Mouse (Mus musculus): Measurements from ENCODE around the gene Tgtp2. TPM values are rescaled to one million over a fixed set of nuclear protein-coding genes. Genes with fewer than 3 reads are reported as not detected.
"Not testable (repeated sequence)": the region's sequence is repeated elsewhere in the genome, so short reads cannot be mapped to it uniquely, and the experiment has no call there.

The Tgtp2 gene
- polyA plus RNA-seq, 1 experiment from 2014 or later = 1.3 TPM

DNA sequence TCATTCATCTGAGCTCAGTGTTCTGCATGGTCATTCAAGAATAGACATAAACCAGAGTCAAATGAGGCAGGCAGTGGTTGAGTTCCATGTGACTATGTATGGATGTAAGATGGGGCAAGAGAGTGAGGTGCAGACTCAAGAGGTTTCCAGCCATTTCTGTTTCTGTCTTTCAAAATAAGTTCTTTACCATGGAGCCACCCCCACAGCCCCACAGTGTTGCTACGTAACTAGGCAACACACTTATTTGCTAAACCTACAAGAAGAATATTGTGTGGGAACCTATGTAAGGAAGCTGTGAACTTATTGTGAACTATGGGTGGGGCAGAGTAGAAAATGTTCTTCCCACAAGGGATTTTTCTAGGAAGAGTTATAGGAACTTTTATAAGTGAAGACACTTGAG is 19.1 kb upstream of the Tgtp2 start:
- no peaks in the 10 kb centered on the region for H3K9me3 ChIP-seq
- H3K4me1 ChIP-seq = peaks cover 3% of the 10 kb centered on the region
- no peaks in the 10 kb centered on the region for H3K27me3 ChIP-seq
- no peak for ATAC-seq (ENCODE audit: borderline replicate concordance, extremely low read depth, low FRiP score, low TSS enrichment)
- WGBS = 77% methylated on average over 1 of the region's 1 CpGs
- H3K4me2 ChIP-seq = no peak overlapping the region
- no peak overlapping the region for H3K27ac ChIP-seq
- H3K9ac ChIP-seq = no peak overlapping the region
- no peak overlapping the region for H3K4me3 ChIP-seq
- no peaks in the 10 kb centered on the region for H3K36me3 ChIP-seq

DNA sequence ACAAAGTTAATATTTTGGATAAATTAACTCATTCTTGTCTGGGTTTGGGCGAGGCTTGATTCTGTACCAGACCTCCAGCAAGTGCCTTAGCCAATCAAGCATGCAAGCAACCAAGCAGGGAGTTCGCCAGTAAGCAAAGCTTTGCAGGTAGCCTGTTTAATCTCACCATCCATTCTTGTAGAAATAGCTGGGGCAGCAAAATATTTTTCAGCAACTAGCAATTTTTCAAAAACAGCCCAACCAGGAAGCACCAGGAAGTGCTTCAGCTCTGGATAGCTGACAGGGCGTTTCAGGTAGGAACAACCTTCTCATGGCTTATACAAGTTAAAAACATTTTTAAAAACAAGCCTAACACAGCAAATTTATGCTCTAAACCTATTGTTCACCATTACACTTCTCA is 17.9 kb upstream of the Tgtp2 start:
- H3K9me3 ChIP-seq = no peaks in the 10 kb centered on the region
- H3K36me3 ChIP-seq = no peaks in the 10 kb centered on the region
- H3K4me3 ChIP-seq = no peak overlapping the region
- 74% methylated on average over 3 of the region's 3 CpGs for WGBS
- ATAC-seq (ENCODE audit: borderline replicate concordance, extremely low read depth, low FRiP score, low TSS enrichment) = no peak
- no peak overlapping the region for H3K9ac ChIP-seq
- no peaks in the 10 kb centered on the region for H3K4me1 ChIP-seq
- H3K27me3 ChIP-seq = no peaks in the 10 kb centered on the region
- no peak overlapping the region for H3K4me2 ChIP-seq
- no peak overlapping the region for H3K27ac ChIP-seq

DNA sequence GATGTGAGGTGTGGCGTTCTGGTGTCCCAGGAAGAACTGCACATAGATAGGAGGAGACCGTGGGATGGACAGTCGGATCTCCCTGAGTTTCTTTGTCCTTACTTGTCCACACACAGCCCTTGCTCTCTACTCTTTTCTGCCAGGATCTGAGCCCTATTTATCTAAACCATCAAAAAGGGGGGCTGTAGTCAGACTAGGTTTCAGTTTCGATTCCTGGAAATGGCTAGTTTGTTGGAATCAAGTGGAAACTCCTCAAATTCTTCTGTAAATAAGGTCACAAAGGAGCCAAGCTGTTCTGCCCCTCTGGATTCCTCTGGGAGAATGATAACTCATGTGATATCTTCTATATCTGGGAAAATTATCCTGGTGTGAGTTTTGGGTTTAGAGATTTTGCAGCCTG is 17.4 kb upstream of the Tgtp2 start:
- 58% methylated on average over 4 of the region's 4 CpGs for WGBS

DNA sequence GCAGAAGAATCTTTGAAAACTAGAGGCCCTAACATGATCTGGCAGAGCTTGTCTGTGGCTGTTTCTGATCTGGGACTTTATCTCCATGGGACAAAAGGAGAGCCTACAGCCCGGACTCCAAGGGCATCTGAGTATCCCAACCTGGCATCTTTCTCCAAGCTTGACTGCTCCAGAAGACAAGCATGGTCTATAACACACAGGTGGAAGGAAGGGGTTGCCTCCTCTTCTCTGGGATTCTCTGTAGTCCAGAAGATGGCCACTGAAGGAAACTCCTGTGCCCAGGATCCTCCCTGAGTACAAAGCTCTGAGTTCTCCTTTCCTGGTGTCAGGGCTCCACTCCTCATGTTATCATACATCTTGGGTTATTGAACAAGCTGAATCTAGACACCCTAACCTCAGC is 16.6 kb upstream of the Tgtp2 start:
- WGBS = 83% methylated on average over 1 of the region's 1 CpGs

More for the DNA sequence above, 17.4 kb upstream of the Tgtp2 start:
- Histone ChIP-seq H3K9ac (no peak overlapping the region), H3K4me2 (no peak overlapping the region), H3K4me1 (no peaks in the 10 kb centered on the region), H3K36me3 (no peaks in the 10 kb centered on the region), H3K27me3 (no peaks in the 10 kb centered on the region), H3K27ac (no peak overlapping the region), H3K9me3 (no peaks in the 10 kb centered on the region), H3K4me3 (no peak overlapping the region)
- ATAC-seq (ENCODE audit: borderline replicate concordance, extremely low read depth, low FRiP score, low TSS enrichment) = no peak

DNA sequence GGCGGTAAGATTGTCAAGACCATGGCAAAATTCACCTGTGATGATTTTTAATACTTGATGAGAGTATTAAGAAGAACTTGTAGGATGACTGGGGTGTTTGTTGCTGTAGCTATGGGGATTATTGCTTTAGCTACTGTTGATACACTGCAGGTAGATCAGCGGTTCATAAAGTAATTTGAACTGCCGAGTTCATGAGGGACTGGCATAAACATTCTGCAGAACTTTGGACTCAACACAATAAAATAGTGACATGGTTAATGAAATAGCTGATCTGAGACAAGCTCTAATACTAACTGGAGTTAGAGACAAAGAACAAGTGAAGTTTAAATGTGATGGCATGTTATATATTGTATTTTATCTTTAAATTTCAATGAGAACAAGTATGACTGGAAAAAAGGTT is 14.7 kb upstream of the Tgtp2 start:
- WGBS = 72% methylated on average over 3 of the region's 3 CpGs
- Histone ChIP-seq H3K27ac (no peak overlapping the region), H3K4me3 (no peak overlapping the region), H3K4me2 (no peak overlapping the region), H3K4me1 (no peaks in the 10 kb centered on the region), H3K9me3 (no peaks in the 10 kb centered on the region), H3K27me3 (no peaks in the 10 kb centered on the region), H3K9ac (no peak overlapping the region), H3K36me3 (no peaks in the 10 kb centered on the region)
- no peak for ATAC-seq (ENCODE audit: borderline replicate concordance, extremely low read depth, low FRiP score, low TSS enrichment)

More for the DNA sequence above, 16.6 kb upstream of the Tgtp2 start:
- Histone ChIP-seq H3K4me1 (no peaks in the 10 kb centered on the region), H3K36me3 (no peaks in the 10 kb centered on the region), H3K9me3 (no peaks in the 10 kb centered on the region), H3K4me3 (no peak overlapping the region), H3K4me2 (no peak overlapping the region), H3K27me3 (no peaks in the 10 kb centered on the region), H3K9ac (no peak overlapping the region), H3K27ac (no peak overlapping the region)
- ATAC-seq (ENCODE audit: borderline replicate concordance, extremely low read depth, low FRiP score, low TSS enrichment) = no peak

DNA sequence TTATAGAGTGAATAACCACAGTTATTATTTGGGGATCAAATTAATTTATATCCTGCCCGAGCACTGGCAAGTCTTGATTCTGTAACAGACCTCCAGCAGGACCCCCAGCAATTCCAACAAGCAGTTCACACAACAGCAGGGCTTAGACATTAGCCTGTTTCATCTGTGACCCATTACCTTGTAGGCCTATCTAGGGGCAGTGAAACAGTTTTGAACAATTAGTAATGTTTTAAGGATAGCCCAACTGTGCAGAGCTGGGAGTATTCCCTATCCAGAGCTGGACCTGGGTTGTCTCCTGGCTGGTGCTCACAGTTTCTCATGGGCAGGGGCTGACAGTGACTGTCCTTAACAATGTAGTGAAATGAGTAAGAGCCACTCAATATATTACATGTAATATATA is 13.0 kb upstream of the Tgtp2 start:
- no peak for ATAC-seq (ENCODE audit: borderline replicate concordance, extremely low read depth, low FRiP score, low TSS enrichment)
- WGBS = 62% methylated on average over 1 of the region's 1 CpGs
- H3K36me3 ChIP-seq = no peaks in the 10 kb centered on the region
- no peak overlapping the region for H3K4me2 ChIP-seq
- H3K4me3 ChIP-seq = no peak overlapping the region
- H3K4me1 ChIP-seq = no peaks in the 10 kb centered on the region
- no peak overlapping the region; the same call in 1 of the 2 replicates for H3K27ac ChIP-seq
- no peaks in the 10 kb centered on the region for H3K9me3 ChIP-seq
- H3K27me3 ChIP-seq = no peaks in the 10 kb centered on the region
- H3K9ac ChIP-seq = no peak overlapping the region

DNA sequence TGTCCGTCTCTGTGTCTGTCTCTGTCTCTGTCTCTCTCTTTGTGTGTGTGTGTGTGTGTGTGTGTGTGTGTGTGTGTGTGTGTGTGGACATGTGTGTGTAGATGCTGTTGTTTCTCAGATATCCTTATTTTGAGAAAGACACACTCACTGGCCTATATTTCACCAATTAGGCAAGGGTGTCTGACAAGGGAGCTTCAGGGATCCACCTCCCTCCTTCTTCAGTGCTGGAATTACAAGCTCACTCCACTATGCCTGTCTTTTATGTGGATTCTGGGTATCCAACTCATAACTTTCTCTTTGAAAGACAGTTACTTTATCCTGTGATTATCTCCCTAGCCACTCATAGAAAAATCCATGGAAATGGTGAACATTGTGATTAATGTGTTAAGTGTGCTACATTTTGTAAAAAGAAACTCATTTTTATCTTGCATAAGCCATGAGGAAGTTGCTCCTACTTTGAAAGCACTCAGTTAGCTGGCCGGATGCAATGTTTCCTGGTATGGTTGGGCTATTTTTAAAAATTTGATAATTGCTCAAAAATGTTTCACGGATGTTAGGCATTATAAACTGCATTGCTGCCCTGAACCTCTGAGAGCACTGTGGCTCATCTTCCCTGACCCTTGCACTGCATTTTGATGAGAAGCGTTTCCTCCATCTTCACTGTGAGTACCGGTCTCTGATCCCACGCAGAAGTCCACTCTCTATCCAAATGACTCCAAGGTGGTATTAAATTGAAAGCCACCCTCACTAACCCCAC is 12.2 kb upstream of the Tgtp2 start, which contains the start of gene Ifi47:
Ifi47 (plus strand) TSS at position 587 of the 757 bp plus-strand sequence.
- not testable (repeated sequence) for ATAC-seq (ENCODE audit: borderline replicate concordance, extremely low read depth, low FRiP score, low TSS enrichment)
- 44% methylated on average over 6 of the region's 6 CpGs for WGBS

DNA sequence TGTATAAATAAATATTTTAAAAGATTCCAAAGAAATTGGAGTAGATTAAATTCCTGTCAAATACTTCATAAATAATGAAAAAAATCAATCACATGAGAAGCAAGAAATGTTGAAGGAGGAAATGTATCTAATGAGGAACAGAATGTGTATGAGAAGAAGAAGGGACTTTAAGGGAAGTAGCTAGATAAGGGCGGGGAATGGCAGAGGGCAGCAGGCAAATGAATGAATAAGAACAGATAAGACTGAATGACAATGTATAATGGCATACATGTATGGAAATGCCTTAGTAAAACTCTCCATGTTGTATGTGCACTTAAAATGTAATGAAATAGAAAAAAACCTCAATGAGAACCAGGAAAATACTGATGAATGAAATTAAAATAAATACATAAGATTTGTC is 4.4 kb upstream of the Tgtp2 start:
- no peak overlapping the region for H3K27ac ChIP-seq
- H3K4me3 ChIP-seq = no peak overlapping the region
- H3K4me2 ChIP-seq = no peak overlapping the region
- no peaks in the 10 kb centered on the region for H3K27me3 ChIP-seq
- H3K36me3 ChIP-seq = no peaks in the 10 kb centered on the region
- no peak for ATAC-seq (ENCODE audit: borderline replicate concordance, extremely low read depth, low FRiP score, low TSS enrichment)
- no peaks in the 10 kb centered on the region for H3K4me1 ChIP-seq
- WGBS = 81% methylated on average over 1 of the region's 1 CpGs
- no peaks in the 10 kb centered on the region for H3K9me3 ChIP-seq
- no peak overlapping the region for H3K9ac ChIP-seq

More for the DNA sequence above, 12.2 kb upstream of the Tgtp2 start, which contains the start of gene Ifi47:
- H3K36me3 ChIP-seq, H3K4me3 ChIP-seq, H3K9ac ChIP-seq, H3K27me3 ChIP-seq, H3K9me3 ChIP-seq, H3K4me2 ChIP-seq, H3K4me1 ChIP-seq: not testable (repeated sequence)
- H3K27ac ChIP-seq = peak within 1 kb of the TSS; percentile 47

DNA sequence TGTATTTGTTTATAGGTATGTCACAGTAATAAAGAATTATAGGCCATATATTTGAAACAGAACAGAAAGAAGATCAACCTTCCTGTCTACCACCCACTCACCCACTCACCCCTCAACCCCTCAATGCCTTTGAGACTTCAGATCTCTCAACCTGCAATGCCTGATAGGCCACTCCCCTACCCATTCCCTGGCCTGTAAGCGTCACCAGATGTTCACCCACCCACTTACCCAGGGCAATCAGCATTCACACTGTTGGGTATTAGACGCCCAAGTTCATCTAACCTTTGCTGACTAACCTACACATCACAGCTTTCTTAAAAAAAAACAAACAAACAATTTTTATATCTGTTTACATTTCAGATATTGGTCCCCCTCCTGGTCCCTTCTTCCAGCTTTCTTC is 2.1 kb downstream of the Tgtp2 start:
- H3K4me2 ChIP-seq; H3K4me3 ChIP-seq; ATAC-seq (ENCODE audit: borderline replicate concordance, extremely low read depth, low FRiP score, low TSS enrichment); H3K27ac ChIP-seq; H3K9me3 ChIP-seq; H3K27me3 ChIP-seq; H3K9ac ChIP-seq; H3K36me3 ChIP-seq; H3K4me1 ChIP-seq: not testable (repeated sequence)
- 42% methylated on average over 2 of the region's 2 CpGs for WGBS

DNA sequence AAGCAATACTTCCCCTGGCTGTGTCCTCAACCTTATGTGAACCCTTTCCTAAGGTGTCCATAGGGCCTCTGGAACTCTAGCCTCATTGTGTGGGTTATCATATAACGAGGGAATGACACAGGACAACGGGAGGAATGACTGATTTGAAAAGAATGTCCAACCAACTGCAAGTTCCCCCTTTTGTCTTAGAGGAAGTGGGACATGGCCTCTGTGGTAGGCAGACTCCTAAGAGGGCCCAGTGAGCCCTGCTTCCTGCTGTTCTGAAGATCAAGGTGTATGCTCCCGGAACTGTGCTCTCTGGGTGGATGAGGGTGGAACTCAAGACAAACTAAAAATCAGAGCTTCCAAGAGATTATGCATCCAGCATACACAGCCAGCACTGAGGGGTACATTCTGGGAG is 3.9 kb downstream of the Tgtp2 start:
- not testable (repeated sequence) for H3K27me3 ChIP-seq; H3K4me1 ChIP-seq; H3K9ac ChIP-seq; H3K4me2 ChIP-seq; H3K4me3 ChIP-seq; ATAC-seq (ENCODE audit: borderline replicate concordance, extremely low read depth, low FRiP score, low TSS enrichment); H3K36me3 ChIP-seq; H3K9me3 ChIP-seq; H3K27ac ChIP-seq
- 52% methylated on average over 2 of the region's 3 CpGs for WGBS

DNA sequence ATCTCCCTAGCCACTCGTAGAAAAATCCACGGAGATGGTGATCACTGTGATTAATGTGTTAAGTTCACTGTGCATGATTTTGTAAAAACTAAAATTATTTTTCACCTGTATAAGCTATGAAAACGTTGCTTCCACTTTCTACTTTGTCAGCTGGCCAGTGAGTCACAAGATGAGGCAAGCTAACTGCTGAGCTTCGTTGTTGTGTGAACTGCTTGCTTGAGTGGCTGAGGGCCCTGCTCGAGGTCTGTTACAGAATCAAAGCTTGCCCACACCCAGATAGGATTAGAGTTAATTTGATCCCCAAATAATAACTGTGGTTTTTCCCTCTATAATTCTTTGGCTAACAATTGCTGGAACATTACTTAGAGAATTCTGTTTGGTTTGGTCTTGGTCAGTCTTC is 12.1 kb downstream of the Tgtp2 start:
- H3K4me3 ChIP-seq; H3K36me3 ChIP-seq; H3K9ac ChIP-seq; H3K4me1 ChIP-seq; ATAC-seq (ENCODE audit: borderline replicate concordance, extremely low read depth, low FRiP score, low TSS enrichment); H3K9me3 ChIP-seq; H3K27ac ChIP-seq; H3K27me3 ChIP-seq; H3K4me2 ChIP-seq: not testable (repeated sequence)
- WGBS = no CpG with 5 or more reads among the region's 5 CpGs

DNA sequence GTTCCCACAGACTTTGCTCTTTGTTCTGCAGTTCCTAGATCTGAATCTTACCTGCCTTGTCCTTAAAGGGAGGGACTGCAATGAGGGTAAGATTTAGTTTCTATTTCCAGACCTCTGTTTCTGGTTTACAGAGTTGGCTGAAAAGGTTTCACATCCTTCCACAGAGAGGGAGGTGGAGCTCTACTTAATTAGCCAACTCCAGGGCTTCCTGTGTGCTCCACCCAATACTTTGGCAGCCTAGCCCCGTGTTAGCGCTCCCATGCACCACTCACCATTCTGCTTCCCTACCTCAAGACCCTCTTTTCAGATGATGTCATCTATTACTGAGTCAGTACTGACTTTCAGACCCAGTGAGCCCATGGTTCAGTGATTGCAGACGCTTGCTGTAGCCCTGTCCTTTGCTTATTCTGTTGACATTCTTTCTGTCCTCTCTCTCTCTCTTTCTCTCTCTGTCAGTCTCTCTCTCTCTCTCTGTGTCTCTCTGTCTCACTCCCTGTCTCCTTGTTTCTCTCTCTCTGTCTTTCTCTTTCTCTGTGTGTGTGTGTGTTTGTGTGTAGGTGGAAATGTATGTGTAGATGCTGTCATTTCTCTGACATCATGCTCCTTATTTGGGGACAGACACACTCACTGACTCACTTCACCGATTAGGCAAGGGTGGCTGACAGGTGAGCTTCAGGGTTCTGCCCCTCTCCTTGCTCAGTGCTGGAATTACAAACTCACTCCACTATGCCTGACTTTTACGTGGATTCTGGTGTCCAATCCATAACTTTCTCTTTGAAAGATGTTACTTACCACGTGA is 12.7 kb downstream of the Tgtp2 start, which contains the start of gene 9930111J21Rik2:
9930111J21Rik2 (minus strand) TSS at position 150 of the 799 bp plus-strand sequence.
- WGBS = 82% methylated on average over 1 of the region's 6 CpGs
- not testable (repeated sequence) for H3K4me2 ChIP-seq; H3K27me3 ChIP-seq; H3K9ac ChIP-seq; ATAC-seq (ENCODE audit: borderline replicate concordance, extremely low read depth, low FRiP score, low TSS enrichment); H3K9me3 ChIP-seq; H3K36me3 ChIP-seq; H3K4me3 ChIP-seq; H3K4me1 ChIP-seq; H3K27ac ChIP-seq
